Mouse (Mus musculus) B cell, adult 2 months (primary cell): Measurements from ENCODE around the gene Atp8b5.
A peak's percentile ranks its signal among the peaks of the same experiment; 100 is the strongest.

Experiments used
- DNase-seq, 2 experiments: peaks; one replicate each; pipeline ENCODE4 v3.0.0; 2022

The Atp8b5 gene

DNA sequence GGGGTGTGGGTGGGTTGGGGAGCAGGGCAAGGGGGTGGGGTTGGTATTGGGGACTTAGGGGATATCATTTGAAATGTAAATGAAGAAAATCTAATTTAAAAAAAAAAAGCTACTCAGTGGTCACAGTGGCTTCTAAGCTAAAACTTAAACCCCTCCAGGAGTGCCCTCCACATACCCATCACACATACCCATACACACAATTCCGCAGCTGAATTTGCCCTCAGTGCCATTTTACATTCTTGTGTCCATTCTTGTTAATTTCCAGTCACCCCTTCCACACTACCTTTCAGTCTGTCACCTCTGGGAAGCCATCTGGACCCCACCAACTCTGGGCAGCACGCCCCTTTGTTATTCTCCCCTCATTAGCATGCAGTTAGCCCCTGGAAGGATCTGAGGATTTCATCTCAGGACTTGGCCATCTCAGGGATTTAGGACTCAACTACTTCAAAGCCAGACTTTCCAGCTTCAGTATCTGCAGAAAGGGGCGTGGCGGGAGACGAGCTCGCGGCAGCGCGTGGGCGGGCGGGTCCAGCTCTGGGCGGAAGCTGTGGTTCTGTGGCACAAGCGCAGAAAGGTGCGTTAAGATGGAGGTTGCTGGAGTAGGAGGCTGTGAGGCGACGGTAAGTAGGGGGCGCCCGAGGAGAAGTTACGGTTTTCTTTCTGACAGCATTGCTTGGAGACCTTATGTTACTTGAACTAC, at the start of gene Atp8b5:
Atp8b5 (plus strand) TSS at position 537 of the 700 bp plus-strand sequence.
- peak; percentile 38 for DNase-seq

DNA sequence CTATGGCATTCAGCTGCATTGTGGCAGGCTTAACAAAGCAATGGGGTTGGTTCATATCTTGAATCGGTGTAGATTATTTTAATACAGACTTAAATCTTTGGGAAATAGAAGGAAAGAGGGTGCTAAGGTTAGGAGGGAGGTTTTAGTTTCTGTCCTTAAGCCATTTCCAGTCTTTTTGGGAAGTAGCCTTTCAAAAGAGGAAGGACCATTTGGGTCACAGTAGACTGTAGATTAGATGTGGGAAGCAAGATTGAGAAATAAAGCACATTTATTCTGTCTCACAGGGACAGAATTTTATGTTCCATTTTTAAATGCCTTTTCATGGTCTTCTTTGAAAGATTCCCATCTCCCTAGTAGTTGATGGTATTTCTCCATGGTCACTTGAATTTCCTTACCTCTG, 49.0 kb upstream of the Atp8b5 start:
- DNase-seq = no peak

DNA sequence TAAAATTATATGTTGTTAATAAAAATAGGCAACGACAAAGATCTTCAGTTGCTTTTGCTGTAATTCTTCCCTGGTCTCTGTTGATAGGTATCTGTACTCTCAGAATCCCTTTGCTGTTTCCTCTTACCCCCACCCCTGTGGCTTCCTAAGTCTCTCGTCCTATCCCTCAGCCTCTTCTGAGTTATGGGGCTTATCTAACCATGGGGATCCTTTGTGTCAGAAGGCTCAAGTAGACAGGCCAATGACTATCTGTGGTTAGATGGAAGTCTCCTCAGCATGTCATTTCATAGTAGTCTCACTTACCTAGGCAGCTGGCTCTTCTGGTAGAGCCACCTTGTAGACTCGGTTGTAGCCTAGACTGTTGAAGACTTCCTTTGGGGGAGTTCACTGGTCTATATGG, 35.1 kb upstream of the Atp8b5 start:
- DNase-seq = no peak

DNA sequence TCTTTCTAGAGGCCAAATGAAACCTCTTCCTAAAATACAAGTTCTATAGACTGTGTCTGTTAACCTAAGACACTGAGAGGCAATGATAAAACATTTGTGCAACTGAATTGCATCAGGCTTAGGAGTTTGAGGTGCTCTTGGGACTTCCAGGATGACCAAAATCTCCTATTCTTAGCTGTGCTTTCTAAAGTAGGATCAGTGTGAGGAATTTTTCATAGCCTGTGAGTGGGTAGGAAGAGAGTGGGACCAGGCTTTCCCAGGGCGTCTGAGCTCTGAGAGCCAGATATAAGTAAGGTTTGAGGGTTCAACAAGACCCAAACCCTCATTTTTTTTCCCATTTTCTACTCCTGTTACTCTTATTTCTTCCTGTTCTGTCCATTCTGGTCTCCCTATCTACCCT, 34.0 kb upstream of the Atp8b5 start:
- no peak for DNase-seq

DNA sequence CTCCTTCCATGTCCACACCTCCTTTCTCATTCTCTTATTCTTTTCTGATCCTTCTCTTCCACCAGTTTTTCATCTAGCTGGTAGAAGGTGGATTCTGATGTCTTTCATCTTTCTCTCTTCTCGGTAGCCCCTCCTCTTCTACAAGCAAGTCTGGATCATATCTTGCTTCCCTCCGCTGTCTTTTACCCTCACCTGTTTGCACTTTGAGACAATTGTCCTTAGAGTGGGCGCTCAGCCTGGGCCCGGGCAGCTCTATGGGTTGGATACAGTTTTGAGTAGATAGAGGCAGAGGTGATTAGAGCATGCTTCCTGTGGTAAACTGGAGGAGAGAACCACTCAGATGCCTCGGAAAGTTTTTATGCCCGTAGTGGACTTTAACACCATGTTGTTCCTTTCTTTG, 33.5 kb upstream of the Atp8b5 start:
- DNase-seq = no peak

DNA sequence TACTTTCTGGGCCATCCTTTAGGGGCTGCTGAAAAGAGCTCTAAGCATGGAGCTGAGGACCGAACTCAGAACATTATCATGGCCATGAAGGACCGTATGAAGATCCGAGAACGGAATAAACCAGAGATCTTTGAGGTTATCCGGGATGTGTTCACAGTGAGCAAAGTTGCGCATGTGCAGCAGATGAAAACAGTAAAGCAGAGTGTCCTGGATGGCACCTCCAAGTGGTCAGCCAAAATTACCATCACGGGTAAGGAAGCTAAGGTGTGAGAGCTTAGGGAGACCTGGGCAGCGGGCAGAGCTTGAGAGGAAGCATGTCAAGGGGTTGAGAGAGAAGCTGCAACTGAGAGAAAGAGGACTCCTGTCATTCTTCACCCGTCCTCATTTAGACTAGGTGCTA, 30.1 kb upstream of the Atp8b5 start:
- no peak for DNase-seq

DNA sequence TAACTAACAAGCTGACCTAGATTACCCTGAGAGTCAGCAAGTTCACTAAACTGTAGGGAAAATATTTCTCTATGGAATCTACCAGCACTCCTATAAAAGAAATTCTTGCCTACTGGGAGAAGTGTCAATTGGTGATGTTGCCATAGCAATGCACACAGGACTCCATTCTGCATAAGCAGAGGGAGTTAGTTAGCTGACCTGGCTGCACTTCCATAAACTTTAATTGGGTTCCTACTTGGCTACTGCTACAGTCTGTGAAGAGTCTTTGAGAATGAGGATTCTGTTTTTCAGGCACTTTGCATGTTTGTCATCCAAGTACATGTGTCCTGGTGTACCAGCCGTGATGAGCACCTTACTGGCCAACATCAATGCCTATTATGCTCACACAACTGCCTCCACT, 26.2 kb upstream of the Atp8b5 start:
- DNase-seq = no peak

DNA sequence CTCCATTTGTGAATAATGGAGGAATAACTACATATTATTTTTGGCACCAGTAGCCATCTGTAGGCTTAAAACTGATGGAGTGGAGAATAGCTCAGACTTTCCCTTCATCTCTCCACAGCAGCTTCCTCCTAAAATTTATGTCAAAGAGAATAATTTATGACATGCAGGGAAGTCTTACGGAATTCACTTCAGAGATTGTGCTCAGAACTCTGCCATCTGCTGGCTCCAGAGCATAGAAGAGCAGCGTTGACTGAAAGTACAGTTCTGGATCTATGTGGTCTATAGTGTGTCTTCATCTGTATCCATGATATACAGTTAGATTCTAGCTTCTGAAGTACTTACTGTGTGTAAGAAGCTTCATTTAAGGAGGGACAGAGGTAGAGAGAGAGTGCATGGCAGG, 22.9 kb upstream of the Atp8b5 start:
- no peak for DNase-seq

DNA sequence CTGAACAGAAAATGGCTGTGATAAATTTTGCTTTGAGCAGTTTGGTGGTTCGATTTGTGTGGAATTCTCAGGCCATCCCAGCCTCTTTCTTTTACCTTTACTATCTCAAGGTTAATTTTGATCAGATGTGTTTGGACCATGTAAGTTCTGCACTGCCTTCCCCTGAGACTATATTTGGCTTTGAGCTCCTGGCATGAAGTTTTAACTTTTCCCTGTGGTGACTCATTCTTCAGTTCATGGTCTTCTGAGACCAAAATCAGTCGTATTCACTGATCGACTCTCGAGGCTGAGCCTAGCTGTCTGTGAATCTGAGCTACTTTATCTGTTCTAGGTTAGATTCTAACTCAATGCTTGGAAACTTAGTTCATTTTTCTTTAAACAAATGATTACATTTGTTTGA, 21.2 kb upstream of the Atp8b5 start:
- DNase-seq = no peak

DNA sequence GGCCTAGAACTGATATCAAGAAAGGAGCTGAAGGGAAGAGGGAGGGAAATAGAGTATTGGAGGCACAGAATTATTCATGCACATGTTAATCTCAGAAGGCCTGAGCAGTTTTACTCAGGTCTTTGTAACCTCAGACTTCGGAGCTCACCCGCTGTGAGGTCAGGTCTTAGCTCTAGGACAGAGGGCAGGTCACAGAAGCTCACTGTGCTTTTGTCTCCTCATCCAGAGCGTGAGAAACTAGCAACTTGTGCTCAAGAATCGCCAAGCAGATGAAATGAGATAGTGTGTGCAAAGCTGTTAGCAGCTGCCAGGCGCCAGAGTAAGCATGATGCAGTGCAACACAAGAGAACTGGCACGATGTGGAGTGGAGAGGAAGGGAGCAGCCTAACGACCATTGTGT, 18.9 kb upstream of the Atp8b5 start:
- DNase-seq = no peak

DNA sequence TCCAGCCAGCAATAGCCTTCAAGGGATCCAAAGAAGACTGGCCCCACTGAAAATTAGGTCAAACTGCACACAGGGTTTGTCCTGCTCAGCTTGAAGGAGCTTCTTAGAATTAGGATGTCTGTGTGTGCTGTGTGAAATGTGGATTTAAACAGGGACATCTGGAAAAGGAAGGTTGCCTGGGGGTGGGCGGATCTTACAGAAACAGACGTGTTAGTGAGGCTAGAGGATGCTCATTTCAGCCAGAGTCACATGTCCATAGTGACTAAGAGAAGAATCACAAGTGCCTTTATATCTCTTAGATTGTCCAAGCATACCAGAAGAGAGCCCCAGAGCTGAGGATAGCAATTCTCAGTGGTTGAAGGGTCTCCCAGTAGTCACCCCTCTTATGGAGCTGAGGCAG, 18.1 kb upstream of the Atp8b5 start:
- DNase-seq = no peak

DNA sequence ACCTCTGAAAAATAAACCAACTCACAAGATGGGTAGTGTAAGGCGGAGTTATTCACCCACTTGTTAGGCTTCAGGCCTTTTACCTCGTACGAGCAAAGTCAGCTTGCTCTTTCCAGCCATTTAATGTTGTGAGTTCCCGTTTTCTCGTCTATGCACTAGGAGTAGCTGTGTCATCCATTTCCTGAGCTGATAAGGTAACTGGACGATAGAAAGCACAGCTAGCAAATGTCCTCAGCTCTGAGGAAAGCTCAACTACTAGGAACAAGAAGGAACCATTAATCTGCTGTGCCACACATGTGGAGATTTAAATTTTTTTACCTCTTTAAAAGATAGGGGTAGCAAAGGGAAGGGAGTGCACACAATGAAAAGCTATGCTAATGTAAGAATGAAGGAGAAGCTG, 15.7 kb upstream of the Atp8b5 start:
- no peak for DNase-seq

DNA sequence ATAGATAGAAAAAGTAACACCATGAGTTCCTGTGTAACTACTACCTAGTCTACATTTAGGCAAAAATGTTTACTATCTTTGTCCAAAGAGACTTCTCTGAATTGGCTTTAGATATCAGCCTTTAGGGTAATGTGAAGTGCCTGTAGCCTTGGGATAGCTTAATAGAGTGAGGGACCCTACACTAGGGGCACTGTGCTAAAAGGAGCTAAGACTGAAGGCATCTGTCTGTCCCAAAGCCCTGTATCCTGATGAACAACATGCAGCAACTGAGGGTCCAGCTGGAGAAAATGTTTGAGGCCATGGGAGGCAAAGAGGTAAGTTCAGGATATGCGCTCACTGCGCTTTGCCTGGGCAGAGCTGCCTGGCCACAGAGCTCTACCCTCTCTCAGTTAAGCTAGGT, 9.9 kb upstream of the Atp8b5 start:
- no peak for DNase-seq

DNA sequence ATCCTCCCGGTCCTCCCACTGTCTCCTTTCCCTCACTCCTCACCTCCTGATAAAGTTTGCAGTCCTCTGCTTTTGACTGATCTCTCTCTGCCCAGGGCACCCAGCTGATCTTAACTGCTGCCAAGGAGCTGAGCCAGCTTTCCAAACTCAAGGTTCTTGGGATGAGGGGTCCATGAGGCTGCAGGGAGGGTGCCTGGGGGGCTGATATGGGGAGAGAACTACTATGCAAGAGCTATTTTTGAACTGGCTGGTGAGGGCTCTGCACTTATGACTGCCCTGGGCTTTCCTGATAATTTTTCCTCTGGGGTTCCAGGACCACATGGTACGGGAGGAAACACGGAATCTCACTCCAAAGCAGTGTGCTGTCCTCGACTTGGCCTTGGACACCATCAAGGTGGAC, 8.4 kb upstream of the Atp8b5 start:
- DNase-seq = no peak

DNA sequence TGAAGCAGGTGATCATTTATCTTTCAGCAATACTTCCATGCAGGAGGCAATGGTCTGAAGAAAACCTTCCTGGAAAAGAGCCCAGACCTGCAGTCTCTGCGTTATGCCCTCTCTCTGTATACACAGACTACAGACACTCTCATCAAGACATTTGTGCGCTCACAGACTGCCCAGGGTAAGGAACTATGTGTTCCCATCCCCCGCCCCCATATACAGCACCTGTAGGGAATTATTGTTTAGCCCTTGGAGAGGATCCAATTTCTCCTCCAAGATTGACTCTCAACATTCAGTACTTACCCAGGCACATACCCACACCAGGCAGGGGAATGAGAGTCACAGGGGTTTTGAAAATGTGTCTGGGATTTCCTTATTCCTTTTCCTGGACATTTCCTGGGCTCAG, 7.5 kb upstream of the Atp8b5 start:
- DNase-seq = no peak

DNA sequence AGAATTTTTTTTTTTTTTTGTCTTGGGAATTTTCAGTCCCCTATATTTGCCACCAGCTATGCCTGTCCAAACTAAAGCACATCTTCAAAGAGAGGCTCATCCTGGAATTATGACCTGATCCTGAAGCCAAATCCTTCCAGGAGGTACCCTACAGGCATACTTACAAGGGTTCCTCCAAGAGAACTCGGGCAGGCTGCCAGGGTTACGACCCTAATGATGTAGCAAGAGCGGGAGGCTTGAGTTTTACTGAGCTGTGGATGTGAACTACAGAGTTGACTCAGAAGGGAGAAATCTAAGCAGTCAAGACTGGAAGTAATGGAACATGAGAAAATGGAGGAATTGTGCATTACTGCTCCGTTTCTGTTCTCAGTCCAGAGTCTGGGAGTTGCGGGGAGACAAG, 6.9 kb upstream of the Atp8b5 start:
- DNase-seq = no peak

DNA sequence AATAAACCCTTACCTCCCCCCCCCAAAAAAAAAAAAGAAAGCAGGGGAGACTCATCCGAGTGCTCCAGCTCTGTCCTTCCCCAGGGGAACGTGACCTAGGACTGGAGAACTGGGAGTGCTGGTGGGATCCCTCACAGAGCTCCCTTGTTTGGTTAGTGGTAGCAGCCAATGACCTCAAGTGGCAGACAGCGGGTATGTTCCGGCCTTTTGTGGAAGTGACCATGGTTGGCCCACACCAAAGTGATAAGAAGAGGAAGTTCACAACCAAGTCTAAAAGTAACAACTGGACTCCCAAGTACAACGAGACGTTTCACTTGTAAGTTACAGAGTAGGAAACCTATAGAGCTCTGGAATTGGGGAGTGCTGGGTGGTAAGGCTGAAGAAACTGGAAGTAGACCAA, 4.1 kb upstream of the Atp8b5 start:
- no peak for DNase-seq

DNA sequence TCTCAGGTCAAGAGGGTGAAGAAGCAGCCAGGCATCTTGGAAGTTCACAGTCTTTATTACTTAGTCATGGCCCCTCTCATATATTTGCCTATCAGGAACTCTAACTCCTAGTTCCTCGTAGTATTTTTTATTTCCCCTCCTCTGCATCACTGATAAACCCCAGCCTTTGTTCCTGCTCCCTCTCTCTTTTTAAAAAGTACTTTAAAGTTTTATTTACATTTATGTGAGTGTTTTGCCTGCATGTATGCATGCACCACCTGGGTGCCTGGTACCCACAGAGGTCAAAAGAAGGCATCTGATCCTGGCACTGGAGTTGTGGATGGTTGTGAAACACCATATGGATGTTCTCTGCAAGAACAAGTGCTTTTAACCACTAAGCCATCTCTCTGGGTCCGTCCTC, 813 bp upstream of the Atp8b5 start:
- no peak for DNase-seq

DNA sequence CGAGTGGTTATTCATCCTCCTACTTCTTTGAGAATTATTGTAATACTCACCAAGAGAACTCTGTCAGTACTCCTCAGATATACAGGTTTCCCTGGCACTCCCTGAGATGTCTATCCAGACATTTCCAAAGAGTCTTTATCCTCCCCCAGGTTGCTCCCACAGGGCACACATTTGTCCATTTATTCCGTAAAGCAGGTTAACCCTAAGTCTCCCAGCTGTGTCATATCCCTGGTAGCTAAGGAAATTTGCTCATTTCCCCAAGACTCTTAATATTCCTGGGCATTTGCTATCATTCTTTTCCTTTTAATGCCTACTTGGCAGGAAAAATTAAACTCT, 332 bp downstream of the Atp8b5 start:
- no peak for DNase-seq

DNA sequence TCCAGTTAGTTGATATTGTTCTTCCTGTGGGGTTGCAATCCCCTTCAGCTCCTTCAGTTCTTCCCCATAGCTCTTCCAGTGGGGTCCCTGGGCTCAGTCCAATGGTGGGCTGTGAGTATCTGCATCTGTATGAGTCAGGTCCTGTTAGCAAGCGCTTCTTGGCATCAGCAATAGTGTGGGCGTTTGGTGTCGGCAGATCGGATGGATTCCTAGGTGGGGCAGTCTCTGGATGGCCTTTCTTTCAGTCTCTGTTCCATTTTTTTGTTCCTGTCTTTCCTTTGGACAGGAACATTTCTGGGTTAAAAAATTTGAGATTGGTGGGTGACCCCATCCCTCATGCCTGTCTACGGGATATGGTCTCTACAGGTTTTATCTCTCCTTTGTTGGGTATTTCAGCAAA, 18.5 kb downstream of the Atp8b5 start:
- no peak for DNase-seq

DNA sequence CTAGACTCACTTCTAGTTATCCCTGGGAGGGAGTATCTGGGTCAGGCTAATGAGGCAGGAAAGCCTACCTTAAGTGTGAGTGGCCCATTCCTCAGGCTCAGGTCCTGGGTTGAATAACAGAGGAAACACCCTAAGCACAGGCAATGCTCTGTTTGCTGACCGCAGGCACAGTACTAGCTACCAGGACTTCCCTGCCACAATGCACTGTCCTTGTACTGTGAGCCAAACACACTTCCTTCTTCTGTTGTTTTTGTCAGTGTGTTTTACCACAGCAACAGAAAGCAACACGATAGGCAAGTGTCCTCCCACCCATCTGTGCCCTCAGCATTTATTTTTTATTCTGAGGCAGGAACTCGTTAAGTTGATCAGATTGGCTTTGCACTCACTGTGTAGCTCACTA, 20.3 kb downstream of the Atp8b5 start:
- DNase-seq = no peak

DNA sequence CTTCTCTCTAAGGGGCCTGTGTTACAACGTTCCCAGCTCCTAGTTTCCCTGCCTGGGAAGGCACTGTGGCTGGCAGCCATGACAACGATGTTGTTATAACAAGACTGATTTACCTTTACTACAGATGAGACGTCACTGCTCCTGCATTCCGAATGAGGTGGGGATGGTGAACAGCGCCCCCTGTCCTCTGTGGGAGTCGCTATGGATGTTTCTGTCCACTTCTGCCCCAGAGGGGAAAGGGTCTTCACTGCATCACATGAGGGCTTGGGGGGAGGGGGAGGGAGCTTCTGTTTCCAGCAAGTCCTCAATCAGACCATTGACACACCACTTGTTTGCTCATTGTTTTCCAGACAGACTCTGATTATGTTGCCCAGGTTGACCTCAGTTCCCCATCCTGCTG, 27.0 kb downstream of the Atp8b5 start:
- DNase-seq = peak in 1 of 2 experiments; percentile 2

DNA sequence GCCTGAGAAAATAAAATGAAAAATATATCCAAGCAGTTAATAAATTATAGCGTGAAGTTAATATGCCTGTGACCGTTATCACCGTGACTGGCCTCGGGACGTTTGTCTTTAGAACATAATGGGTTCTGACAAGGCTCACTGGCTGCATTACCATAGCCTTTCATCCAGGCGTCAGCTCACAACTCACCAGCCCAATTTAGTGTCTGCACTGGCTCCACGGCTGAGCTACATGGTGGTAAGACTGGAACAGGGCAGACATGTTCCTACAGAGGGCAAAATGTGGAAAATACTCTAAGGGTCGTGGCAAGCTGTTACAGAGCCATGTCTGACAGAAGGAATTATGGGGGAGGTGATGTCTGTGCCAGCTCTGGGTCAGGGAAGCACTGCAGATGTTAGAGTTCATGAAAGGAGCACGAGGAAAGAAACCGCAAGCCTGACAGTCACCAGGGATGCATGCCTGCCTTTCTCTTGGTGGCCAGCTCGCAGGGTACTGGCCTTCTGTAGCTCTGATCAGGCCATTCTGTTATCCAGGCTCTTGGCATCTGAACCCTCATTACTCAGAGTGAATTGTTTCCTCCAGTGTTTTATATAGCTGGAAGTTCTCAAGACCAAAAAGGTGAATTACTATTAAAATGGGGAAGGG, 42.9 kb downstream of the Atp8b5 start:
- DNase-seq = no peak

DNA sequence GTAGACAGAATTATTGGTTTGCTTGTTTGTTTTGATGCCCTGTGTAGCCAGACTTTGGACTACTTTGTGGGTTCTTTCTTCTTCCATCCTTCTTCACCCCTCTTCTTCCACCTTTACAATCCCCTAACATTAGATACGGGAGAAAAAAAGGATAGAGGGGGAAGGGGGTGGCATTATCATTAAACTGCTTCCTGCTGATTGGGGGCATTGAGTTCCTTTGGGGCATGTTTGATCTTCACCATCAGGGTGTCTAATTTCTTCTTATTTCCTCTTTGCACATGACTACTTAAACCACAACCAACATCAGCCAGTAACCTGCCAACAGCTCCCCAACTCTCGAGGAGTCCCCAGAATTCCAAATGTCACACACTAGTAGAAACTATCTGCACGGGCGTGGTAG, 54.6 kb downstream of the Atp8b5 start:
- no peak for DNase-seq

DNA sequence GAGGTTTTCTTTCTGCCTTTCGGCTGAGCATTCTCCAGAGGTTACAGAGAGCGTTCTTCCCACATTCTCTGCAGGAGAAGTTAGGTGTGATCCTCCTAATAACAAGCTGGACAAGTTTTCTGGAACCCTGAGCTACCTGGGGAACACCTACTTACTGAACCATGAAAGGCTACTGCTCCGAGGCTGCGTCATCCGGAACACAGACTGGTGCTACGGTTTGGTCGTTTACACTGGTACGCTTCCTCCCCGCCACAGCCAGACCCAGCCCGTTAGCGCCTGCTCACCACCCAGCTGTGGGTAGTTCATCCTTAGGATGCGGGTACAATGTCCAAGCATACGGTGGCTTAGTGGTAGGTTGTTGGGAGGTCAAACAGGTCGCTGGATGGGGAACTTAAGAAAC, 55.4 kb downstream of the Atp8b5 start:
- DNase-seq = no peak
